Mouse (Mus musculus) regulatory T cell (primary cell): ENCODE measurements at regions not wholly inside any gene's neighbourhood (a gene's known extent, or its start where the extent isn't known, plus 50 kb on each side); places are given as distances from the start of the nearest gene placed in this dataset.
"Not testable (repeated sequence)": the region's sequence is repeated elsewhere in the genome, so short reads cannot be mapped to it uniquely, and the experiment has no call there.

ENCODE experiments used
- in situ Hi-C: fragments of 300-600 bp; cut with MboI, MseI; formaldehyde crosslinking; loops from one replicate; pipeline ENCODE4 v1.15.1; 2025; ENCODE audit warnings: high pct_unique_total_duplicates

DNA sequence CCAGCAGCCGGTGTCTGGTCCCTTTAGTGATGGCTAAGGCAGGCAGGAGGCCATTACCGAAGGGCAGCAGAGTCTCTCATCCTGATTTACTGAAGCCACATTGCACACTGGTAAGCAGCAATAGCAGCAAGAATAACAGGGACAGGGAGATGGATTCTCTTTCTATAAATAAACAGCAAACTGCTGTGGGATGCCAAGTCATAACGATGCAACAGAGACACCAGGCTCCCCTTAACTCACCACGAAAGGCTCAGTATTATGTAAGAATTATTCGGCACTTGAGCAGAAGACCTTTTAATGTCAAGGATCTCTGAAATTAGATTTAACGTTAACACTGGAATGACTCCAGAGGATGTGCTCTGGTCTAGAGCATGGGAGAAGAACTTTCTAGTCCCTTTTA lies 202.1 kb downstream of the Ddx10 start:
- in situ Hi-C loops = no loop called here

- in situ Hi-C loops = no loop called here
These were observed 214.1 kb downstream of the Ddx10 start for GRCm38 (mm10) chr9:53033797-53034196.

- in situ Hi-C loops = no loop called here
These were observed 225.8 kb downstream of the Ddx10 start for GRCm38 (mm10) chr9:53022096-53022495.

- in situ Hi-C loops = no loop called here
These were observed 237.1 kb downstream of the Ddx10 start for GRCm38 (mm10) chr9:53010741-53011140.

- in situ Hi-C loops = no loop called here
These were observed 240.5 kb downstream of the Ddx10 start for GRCm38 (mm10) chr9:53007395-53007794.

- in situ Hi-C loops = no loop called here
These were observed 241.8 kb downstream of the Ddx10 start for GRCm38 (mm10) chr9:53006085-53006484.

GRCm38 (mm10) chr9:53004253-53004978 lies 243.4 kb downstream of the Ddx10 start:
- in situ Hi-C loops = no loop called here

DNA sequence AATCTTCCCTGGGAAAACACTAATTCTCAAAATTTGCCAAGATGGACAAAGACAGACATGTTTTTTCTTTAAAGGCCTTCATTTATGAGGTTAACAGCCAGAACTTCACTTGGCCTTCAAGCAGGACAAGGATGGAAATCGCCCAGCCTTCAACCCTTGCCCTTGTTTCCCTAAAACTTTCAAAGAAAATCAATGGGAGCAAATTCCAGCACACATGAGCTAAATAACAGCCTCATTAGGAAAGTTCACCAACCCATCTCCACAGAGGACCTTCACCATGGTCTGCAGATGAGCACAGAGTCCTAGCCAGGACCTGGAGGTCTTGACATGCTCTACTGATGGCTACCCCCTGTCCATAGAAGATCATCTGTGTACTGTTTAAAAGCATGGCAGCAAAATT lies 271.8 kb downstream of the Ddx10 start:
- in situ Hi-C loops = no loop called here

- in situ Hi-C loops = no loop called here
These were observed 282.2 kb downstream of the Ddx10 start for GRCm38 (mm10) chr9:52965631-52966030.

DNA sequence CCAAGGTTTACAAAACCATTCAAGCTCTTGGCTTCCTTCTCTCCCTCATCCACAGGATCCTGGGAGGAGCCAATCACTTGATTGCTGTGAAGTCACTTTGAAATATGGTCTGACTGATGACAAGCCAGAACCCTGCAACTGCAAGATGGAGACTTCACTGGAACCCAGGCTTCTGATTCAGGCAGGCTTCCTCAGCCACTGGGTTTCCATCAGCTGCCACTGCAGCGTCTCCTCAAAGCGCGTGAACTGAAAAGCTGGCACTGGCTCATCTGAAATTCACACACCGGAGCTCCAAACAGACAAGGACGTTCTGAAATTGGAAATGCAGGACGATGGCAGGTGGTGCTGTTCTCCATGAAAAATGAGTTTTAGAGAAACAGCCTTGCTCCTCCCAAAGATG lies 280.1 kb upstream of the AI593442 start:
- in situ Hi-C loops = no loop called here

DNA sequence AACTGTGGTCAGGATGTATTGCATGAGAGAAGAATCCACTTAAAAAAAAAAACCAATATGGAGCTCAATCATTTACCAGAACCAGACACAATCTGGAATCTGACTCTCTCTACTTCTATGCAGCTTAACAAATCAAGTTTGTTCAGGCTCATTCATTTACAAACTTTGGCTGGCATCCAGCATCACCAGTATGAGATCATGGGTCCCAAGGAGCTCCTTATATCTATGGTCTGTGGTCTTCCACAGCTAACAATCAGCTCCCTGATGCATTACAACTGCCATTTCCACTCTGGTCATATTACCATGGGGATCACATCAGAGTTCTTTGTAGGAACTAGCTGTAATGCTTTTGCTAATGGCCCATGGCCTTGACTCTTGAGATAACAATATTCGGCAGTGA lies 277.7 kb upstream of the AI593442 start:
- in situ Hi-C loops = no loop called here

GRCm38 (mm10) chr9:52944081-52944480 lies 264.5 kb upstream of the AI593442 start:
- in situ Hi-C loops = no loop called here

- in situ Hi-C loops = no loop called here
These were observed 262.0 kb upstream of the AI593442 start for GRCm38 (mm10) chr9:52941637-52941983.

DNA sequence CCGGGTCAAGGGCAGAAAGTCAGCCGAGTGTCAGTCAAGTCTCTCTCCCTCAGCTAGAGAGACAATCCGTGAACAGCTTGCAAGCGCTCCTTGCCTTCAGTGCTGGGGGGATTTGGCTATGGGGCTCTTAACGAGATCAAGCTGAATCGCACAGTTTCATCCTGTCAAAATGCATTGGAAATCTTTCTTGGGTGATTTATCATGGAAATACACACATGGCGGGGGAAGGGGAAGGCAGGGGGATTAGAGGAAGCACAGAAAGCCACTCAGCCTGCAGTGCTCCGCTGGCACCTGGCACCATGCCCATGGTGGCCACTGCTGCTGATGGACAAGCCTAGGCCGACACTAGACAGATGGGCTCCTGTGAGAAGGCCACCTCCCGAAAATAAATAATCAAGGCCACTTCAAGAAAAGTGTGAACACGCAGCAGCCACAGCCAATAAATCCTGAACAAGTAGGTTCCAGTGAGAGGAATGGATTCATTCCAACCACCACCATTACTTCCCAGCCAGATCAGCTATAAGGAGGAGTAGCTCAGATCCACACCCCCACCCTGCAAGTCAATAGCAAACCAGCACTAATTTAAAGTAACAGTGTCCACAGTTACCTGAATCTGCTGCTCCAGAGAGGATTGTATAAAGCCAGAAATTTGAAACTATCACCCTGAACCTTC lies 261.5 kb upstream of the AI593442 start:
- in situ Hi-C loops = no loop called here

DNA sequence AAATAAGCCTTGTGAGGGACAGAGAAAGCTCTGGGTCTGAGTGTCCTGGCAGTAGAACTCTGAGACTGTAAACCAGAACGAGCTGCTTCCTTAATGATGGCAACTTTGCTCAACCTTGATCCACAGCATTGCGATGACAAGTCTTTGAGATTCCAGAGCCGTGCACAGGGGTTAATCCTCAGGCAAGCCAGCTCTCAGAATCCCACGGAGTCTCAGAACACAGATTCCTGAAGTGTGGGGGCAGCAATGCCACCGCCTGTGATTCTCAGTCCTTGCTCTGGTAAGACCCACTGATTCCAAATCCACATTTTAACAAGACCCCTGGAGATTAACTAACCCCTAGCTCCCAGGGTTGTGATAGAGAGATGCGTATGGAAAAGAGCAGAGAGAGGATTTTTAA lies 255.5 kb upstream of the AI593442 start:
- in situ Hi-C loops = no loop called here

DNA sequence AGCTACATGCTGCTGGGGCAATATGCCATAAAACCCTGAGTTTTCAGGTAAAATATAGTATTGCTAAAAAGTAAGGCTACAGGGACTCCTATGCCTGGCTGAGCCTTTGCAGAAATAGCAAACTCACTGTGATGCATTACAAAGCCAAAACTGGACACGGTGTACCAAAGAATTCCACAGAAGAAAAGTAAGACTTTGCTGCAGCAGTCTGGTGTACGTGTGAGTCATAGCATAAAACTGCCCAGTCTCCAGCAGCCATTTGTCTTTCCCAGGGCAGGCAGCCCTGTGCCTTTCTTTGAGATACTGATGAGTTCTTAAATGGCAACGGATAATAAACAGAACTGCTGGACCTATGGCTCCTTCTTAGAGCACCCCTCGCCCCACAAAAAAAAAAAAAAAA lies 237.9 kb upstream of the AI593442 start:
- in situ Hi-C loops = no loop called here

DNA sequence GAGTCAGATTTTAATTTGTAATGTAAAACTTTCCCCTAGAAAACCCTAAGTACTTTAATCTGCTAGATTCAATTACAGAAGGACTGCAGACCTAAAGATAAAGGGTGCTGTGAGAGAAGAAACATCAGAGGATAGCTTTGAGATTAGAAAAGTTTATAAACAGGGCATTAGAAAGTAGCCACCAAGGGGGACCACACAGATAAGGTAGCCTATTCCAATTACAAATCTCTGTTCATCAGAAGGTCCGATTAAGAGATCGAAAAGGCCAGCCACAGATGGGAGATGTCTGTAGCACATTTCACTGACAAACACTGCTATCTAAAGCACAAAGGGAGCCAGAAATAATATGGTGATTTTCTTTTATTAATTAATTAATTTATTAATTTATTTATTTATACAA lies 209.1 kb upstream of the AI593442 start:
- in situ Hi-C loops = not testable (repeated sequence)

- in situ Hi-C loops = not testable (repeated sequence)
These were observed 208.4 kb upstream of the AI593442 start for GRCm38 (mm10) chr9:52887997-52888396.

DNA sequence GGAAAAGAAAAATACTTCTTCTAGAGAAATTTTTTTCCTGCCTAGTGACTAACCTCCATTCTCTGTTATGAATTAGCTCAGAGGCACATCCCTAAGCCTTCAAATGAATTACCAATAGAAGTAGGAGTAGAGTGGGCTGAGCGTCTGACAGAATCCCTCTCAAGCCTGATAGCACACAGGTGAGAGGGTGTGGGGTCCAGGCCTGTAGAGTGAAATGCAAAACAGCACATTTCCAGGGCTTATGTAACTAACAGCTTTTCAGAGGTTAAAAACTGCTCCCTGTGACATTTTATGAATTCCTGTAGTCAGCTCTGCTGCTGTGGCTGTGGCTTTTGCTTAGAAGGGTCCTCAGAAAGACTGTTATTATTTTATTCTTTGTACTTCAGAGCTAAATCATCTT lies 187.7 kb upstream of the AI593442 start:
- in situ Hi-C loops = no loop called here

DNA sequence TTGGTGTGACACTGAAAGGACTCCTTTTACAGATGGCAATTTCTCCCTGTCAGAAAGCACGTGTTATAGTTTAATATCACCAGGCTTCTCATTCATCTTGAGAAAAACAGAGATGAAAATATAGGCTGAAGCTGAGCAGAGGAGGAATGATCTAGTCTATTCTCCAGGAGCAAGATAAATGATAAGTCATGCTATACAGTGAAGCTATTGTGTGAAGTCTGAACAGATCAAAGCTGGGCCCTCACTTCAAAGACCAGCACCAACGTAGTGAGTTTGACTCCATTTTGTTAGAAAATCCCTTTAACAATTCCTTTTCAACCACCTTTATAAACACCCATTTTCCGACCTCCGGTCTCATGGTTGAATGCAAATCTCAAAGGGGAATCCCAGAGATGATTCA lies 180.7 kb upstream of the AI593442 start:
- in situ Hi-C loops = no loop called here

- in situ Hi-C loops = no loop called here
These were observed 178.8 kb upstream of the AI593442 start for GRCm38 (mm10) chr9:52858411-52858810.

DNA sequence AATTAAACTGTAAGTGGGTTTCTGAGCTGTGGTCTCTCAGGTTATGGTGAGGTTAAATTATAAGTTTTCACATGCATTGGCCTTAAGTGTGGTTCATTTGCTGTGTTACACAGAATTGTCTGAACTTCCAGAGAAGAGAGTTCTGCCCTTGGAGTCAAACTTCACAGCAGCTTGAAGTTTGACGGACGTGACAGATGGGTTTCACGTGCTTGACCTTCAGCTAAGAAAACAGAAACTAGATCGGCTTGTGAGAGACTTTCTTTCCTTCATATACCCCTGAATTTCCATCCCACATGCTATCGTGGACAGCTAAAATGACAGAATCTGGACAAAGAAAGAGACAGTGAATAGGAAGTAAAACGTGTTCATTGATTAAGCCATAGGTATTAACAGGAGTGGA lies 173.8 kb upstream of the AI593442 start:
- in situ Hi-C loops = no loop called here

GRCm38 (mm10) chr9:52850552-52850951 lies 171.0 kb upstream of the AI593442 start:
- in situ Hi-C loops = no loop called here

GRCm38 (mm10) chr9:52849931-52850330 lies 170.4 kb upstream of the AI593442 start:
- in situ Hi-C loops = no loop called here
